Mouse (Mus musculus) ES-E14 (cell line): ENCODE measurements around the gene Hist1h3a. TPM values are rescaled to one million over a fixed set of nuclear protein-coding genes. Genes with fewer than 3 reads are reported as not detected.
"Not testable (repeated sequence)": the region's sequence is repeated elsewhere in the genome, so short reads cannot be mapped to it uniquely, and the experiment has no call there.

Experiments used
- DNase-seq: peaks from one replicate; pipeline ENCODE4 v3.0.0-alpha.2; 2013; ENCODE audit warnings: low read depth, low spot score
- H3K27ac ChIP-seq: 2 replicates; pipeline ENCODE4 v1.5.1; 2012; ENCODE audit warnings: low read depth, mild to moderate bottlenecking, low read length, moderate library complexity, mixed read lengths; ENCODE audit not compliant: poor library complexity, insufficient read depth, severe bottlenecking
- H3K36me3 ChIP-seq: 2 replicates; pipeline ENCODE4 v1.6.1; 2012; ENCODE audit warnings: mild to moderate bottlenecking, low read length, moderate library complexity, mixed read lengths; ENCODE audit not compliant: control insufficient read depth, poor library complexity, insufficient read depth, severe bottlenecking
- H3K4me1 ChIP-seq, 2 experiments: fragments of 150-350 bp in 1 of 2; sonication (generic) in 1 of 2; 2 replicates each; pipeline ENCODE4 v1.6.1; 2012; ENCODE audit warnings: low read length in 2 of 2, mild to moderate bottlenecking in 1 of 2, mixed read lengths in 1 of 2; ENCODE audit not compliant: control insufficient read depth in 2 of 2, insufficient read depth in 2 of 2, poor library complexity in 1 of 2
- H3K4me3 ChIP-seq, 2 experiments: fragments of 150-350 bp in 1 of 2; sonication (generic) in 1 of 2; 2 replicates each; pipeline ENCODE4 v1.5.1; 2012; ENCODE audit warnings: low read length in 2 of 2, low read depth in 1 of 2, mild to moderate bottlenecking in 1 of 2, mixed read lengths in 1 of 2; ENCODE audit not compliant: insufficient read depth in 1 of 2, poor library complexity in 1 of 2, severe bottlenecking in 1 of 2
- H3K9ac ChIP-seq: 2 replicates; pipeline ENCODE4 v1.6.1; 2012; ENCODE audit warnings: low read depth, mild to moderate bottlenecking, low read length, mixed read lengths; ENCODE audit not compliant: poor library complexity, insufficient read depth, severe bottlenecking
- H3K9me3 ChIP-seq: fragments of 150-350 bp; sonication (generic); 2 replicates; pipeline ENCODE4 v1.6.1; 2012; ENCODE audit warnings: low read depth, mild to moderate bottlenecking, low read length; ENCODE audit not compliant: control insufficient read depth, insufficient read depth
- CHD2 ChIP-seq: IDR thresholded peaks from 2 replicates; pipeline ENCODE4 v1.6.1; 2014; ENCODE audit warnings: mild to moderate bottlenecking, low read depth, low read length, inconsistent platforms
- HCFC1 ChIP-seq: IDR thresholded peaks from 2 replicates; pipeline ENCODE4 v1.6.1; 2012; ENCODE audit warnings: low read length, inconsistent platforms, borderline replicate concordance; ENCODE audit not compliant: insufficient read depth
- MAFK ChIP-seq: IDR thresholded peaks from 2 replicates; pipeline ENCODE4 v1.6.1; 2014; ENCODE audit warnings: mild to moderate bottlenecking, low read depth, low read length, inconsistent platforms; ENCODE audit not compliant: insufficient read depth
- ZC3H11A ChIP-seq: IDR thresholded peaks from 2 replicates; pipeline ENCODE4 v1.6.1; 2012; ENCODE audit warnings: low read depth, mild to moderate bottlenecking, inconsistent platforms, low read length, borderline replicate concordance
- ZNF384 ChIP-seq: IDR thresholded peaks from 2 replicates; pipeline ENCODE4 v1.6.1; 2012; ENCODE audit warnings: low read depth, low read length, inconsistent platforms
- in situ Hi-C, 2 experiments: fragments of 600-800 bp; cut with MboI; formaldehyde crosslinking; loops; one replicate each; pipeline ENCODE4 v1.15.1; 2025; ENCODE audit warnings: low sequenced_read_pairs in 2 of 2, inconsistent platforms in 1 of 2; ENCODE audit not compliant: unreplicated experiment in 2 of 2
- total RNA-seq: library from RNA; depleted of rRNA; stranded (reverse); fragments of 300-350 nt; gene quantifications from 2 replicates; pipeline ENCODE4 v1.2.3, GENCODE M21; 2012

The Hist1h3a gene
- total RNA-seq, 1 experiment, result 728 TPM

DNA sequence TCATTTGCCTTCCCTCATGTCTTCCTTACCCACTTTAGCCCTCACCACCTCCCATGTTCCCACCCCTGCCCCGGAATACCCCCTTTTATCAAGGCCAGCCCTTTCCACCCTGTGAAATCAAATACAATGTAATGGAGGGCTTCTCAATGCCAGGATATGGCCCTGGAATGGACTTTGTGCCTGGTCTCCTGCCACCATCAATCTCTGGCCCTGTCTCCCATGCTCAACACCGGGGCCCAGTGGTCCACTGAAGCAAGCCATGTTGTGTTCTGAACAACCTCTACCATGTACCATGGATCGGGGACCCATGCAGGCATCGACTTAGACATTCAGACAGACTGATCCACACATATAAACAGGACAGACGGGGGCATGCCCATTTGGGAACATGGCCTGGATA is 32.5 kb downstream of the Hist1h3a start:
- Histone ChIP-seq H3K9ac (no peak overlapping the region), H3K27ac (no peak overlapping the region), H3K36me3 (no peaks in the 10 kb centered on the region), H3K4me1 (0 out of 4 replicates have a peak, but pooled peaks cover 0 to 2% of the 10 kb centered on the region in 2 experiments), H3K4me3 (no peak overlapping the region), H3K9me3 (no peaks in the 10 kb centered on the region)
- TF ChIP-seq HCFC1 (no peak), ZC3H11A (no peak), CHD2 (no peak), MAFK (no peak), ZNF384 (no peak)
- in situ Hi-C loops, result no loop called here
- DNase-seq, result no peak

GRCm38 (mm10) chr13:23729192-23729525 is 33.0 kb downstream of the Hist1h3a start:
- Histone ChIP-seq H3K4me3 (no peak overlapping the region), H3K9me3 (no peaks in the 10 kb centered on the region), H3K9ac (no peak overlapping the region), H3K36me3 (no peaks in the 10 kb centered on the region), H3K27ac (no peak overlapping the region), H3K4me1 (0 out of 4 replicates have a peak, but pooled peaks cover 0 to 2% of the 10 kb centered on the region in 2 experiments)
- in situ Hi-C loops, result no loop called here
- DNase-seq, result no peak
- TF ChIP-seq ZC3H11A (no peak), HCFC1 (no peak), ZNF384 (no peak), CHD2 (no peak), MAFK (no peak)

DNA sequence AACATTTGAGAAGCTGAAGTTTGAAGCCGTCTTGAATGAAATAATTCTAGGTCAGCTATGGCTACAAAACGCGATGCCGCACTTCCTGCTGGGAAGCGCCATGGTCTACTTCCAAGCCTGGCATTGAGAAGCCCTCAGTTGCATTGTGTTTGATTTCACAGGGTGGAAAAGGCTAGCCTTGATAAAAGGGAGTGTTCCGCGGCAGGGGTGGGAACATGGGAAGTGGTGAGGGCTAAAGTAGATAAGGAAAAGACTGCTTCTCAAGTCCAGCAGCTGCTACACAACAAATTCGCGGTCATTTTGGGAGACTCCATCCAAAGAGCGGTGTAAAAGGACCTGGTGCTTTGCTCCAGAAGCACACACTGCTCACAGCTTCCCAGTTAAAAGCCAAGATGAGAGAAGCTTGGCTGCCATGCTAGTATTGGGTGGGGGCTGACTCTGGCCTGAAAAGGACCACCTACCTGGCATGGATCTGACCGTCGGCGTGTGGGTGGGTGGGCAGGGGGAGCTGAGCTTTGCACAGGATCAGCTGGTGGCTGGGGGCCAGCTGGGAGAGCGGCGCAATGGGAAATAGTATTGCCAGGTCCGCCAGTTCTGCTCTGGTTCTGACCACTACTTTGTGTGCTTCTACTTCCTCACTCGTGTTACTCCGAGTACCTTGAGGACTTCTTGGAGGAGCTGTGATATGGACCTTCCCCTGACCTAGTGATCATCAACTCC is 33.6 kb downstream of the Hist1h3a start:
- no peak for DNase-seq
- no peaks in the 10 kb centered on the region for H3K36me3 ChIP-seq
- no peak for TF ChIP-seq HCFC1
- no peak for TF ChIP-seq MAFK
- no peak for TF ChIP-seq ZNF384
- TF ChIP-seq CHD2, result no peak
- no peak for TF ChIP-seq ZC3H11A
- H3K27ac ChIP-seq, result no peak overlapping the region
- H3K4me1 ChIP-seq, result 0 out of 4 replicates have a peak, but pooled peaks cover 0 to 2% of the 10 kb centered on the region in 2 experiments
- in situ Hi-C loops, result no loop called here
- no peak overlapping the region for H3K4me3 ChIP-seq
- H3K9me3 ChIP-seq, result no peaks in the 10 kb centered on the region
- H3K9ac ChIP-seq, result no peak overlapping the region

- no peak overlapping the region for H3K9ac ChIP-seq
- no peak overlapping the region for H3K4me3 ChIP-seq
- H3K27ac ChIP-seq, result no peak overlapping the region
- no peaks in the 10 kb centered on the region for H3K4me1 ChIP-seq
- no peak for TF ChIP-seq ZC3H11A
- TF ChIP-seq MAFK, result no peak
- no peak for TF ChIP-seq ZNF384
- no peak for TF ChIP-seq CHD2
- TF ChIP-seq HCFC1, result no peak
- no peaks in the 10 kb centered on the region for H3K36me3 ChIP-seq
- no peak for DNase-seq
- H3K9me3 ChIP-seq, result no peaks in the 10 kb centered on the region
- in situ Hi-C loops, result no loop called here
These were observed 37.0 kb downstream of the Hist1h3a start for GRCm38 (mm10) chr13:23725213-23725612.

- H3K27ac ChIP-seq, result no peak overlapping the region
- no peak overlapping the region for H3K4me3 ChIP-seq
- no peaks in the 10 kb centered on the region for H3K4me1 ChIP-seq
- DNase-seq, result no peak
- TF ChIP-seq CHD2 (no peak), ZC3H11A (no peak), MAFK (no peak), HCFC1 (no peak), ZNF384 (no peak)
- in situ Hi-C loops, result no loop called here
- no peak overlapping the region for H3K9ac ChIP-seq
- H3K36me3 ChIP-seq, result no peaks in the 10 kb centered on the region
- no peaks in the 10 kb centered on the region for H3K9me3 ChIP-seq
These were observed 37.9 kb downstream of the Hist1h3a start for GRCm38 (mm10) chr13:23724239-23724638.

- H3K9me3 ChIP-seq, DNase-seq, in situ Hi-C loops, H3K4me3 ChIP-seq, H3K27ac ChIP-seq, H3K4me1 ChIP-seq, H3K9ac ChIP-seq, H3K36me3 ChIP-seq: not testable (repeated sequence)
These were observed 44.5 kb downstream of the Hist1h3a start for GRCm38 (mm10) chr13:23717593-23718245.
